Mouse (Mus musculus): ENCODE data around the gene Itgb1bp1.

GRCm38 (mm10) chr12:21288716-21289395, 2.8 kb upstream of the Itgb1bp1 start:
- no peak for TF ChIP-seq CTCF (IDR thresholded peaks at IDR 0.05)
- no peak for TF ChIP-seq EP300 (IDR thresholded peaks at IDR 0.05)

All from lung, postnatal 0 days (tissue).